Mouse (Mus musculus) stomach, embryonic 14.5 days (tissue): Measurements from ENCODE around the gene Rpl27. TPM values are rescaled to one million over a fixed set of nuclear protein-coding genes. Genes with fewer than 3 reads are reported as not detected.

Source experiments
- ATAC-seq: fragments of 200-750 bp; cut with Nextera tagmentation; 2 replicates; pipeline ENCODE4 v1.8.0; 2017; ENCODE audit warnings: low read depth, moderate TSS enrichment; ENCODE audit not compliant: insufficient number of reproducible peaks, insufficient read depth, low FRiP score
- H3K27ac ChIP-seq: fragments of 300-500 bp; sonication (generic); 2 replicates; pipeline ENCODE4 v1.5.1; 2014; ENCODE audit warnings: mild to moderate bottlenecking, low read length, moderate library complexity, mixed read lengths
- H3K27me3 ChIP-seq: fragments of 300-500 bp; sonication (generic); 2 replicates; pipeline ENCODE4 v1.6.1; 2014; ENCODE audit warnings: low read length, control low read depth, mixed read lengths; ENCODE audit not compliant: control insufficient read depth, insufficient read depth
- H3K36me3 ChIP-seq: fragments of 300-500 bp; sonication (generic); 2 replicates; pipeline ENCODE4 v1.6.1; 2014; ENCODE audit warnings: mild to moderate bottlenecking, control low read depth, low read length, moderate library complexity, mixed read lengths; ENCODE audit not compliant: control insufficient read depth, insufficient read depth
- H3K4me1 ChIP-seq: fragments of 300-500 bp; sonication (generic); 2 replicates; pipeline ENCODE4 v1.6.1; 2014; ENCODE audit warnings: low read length, control low read depth, mixed read lengths; ENCODE audit not compliant: control insufficient read depth, insufficient read depth
- H3K4me2 ChIP-seq: fragments of 300-500 bp; sonication (generic); replicated peaks from 2 replicates; pipeline ENCODE4 v1.6.1; 2014; ENCODE audit warnings: low read depth, low read length, control low read depth
- H3K4me3 ChIP-seq: fragments of 300-500 bp; sonication (generic); 2 replicates; pipeline ENCODE4 v1.5.1; 2014; ENCODE audit warnings: low read depth, low read length, control low read depth
- H3K9ac ChIP-seq: fragments of 300-500 bp; sonication (generic); replicated peaks from 2 replicates; pipeline ENCODE4 v1.6.1; 2014; ENCODE audit warnings: low read depth, mild to moderate bottlenecking, control low read depth, low read length, moderate library complexity, mixed read lengths
- H3K9me3 ChIP-seq: fragments of 300-500 bp; sonication (generic); 2 replicates; pipeline ENCODE4 v1.6.1; 2016; ENCODE audit warnings: low read depth, low read length, control low read depth; ENCODE audit not compliant: control insufficient read depth
- WGBS: fragments of 180-500 bp; shearing (Covaris S2); extraction: QIAGEN DNeasy Blood & Tissue Kit; methylation state at CpG from one replicate; pipeline ENCODE4 v1.1.7; 2014; 5-methylcytosine and 5-hydroxymethylcytosine counted together
- polyA plus RNA-seq: library from polyadenylated mRNA; unstranded; fragments of >200 nt; fragmentation: Nextera tagmentation; extraction: Ambion mirVana; gene quantifications from 2 replicates; pipeline ENCODE4 v1.2.1, GENCODE M21; 2014

The Rpl27 gene
- polyA plus RNA-seq, 1 experiment from 2014 or later = 373 TPM

GRCm38 (mm10) chr11:101477194-101477551, 35.1 kb downstream of the Rpl27 start:
- H3K9ac ChIP-seq = no peak overlapping the region
- H3K4me1 ChIP-seq = no peaks in the 10 kb centered on the region
- H3K9me3 ChIP-seq = no peaks in the 10 kb centered on the region
- H3K27me3 ChIP-seq = no peaks in the 10 kb centered on the region
- no peak overlapping the region for H3K4me3 ChIP-seq
- no peak for ATAC-seq
- no peak overlapping the region for H3K4me2 ChIP-seq
- H3K36me3 ChIP-seq = no peaks in the 10 kb centered on the region
- no peak overlapping the region for H3K27ac ChIP-seq
- 44% methylated on average over 4 of the region's 4 CpGs for WGBS

DNA sequence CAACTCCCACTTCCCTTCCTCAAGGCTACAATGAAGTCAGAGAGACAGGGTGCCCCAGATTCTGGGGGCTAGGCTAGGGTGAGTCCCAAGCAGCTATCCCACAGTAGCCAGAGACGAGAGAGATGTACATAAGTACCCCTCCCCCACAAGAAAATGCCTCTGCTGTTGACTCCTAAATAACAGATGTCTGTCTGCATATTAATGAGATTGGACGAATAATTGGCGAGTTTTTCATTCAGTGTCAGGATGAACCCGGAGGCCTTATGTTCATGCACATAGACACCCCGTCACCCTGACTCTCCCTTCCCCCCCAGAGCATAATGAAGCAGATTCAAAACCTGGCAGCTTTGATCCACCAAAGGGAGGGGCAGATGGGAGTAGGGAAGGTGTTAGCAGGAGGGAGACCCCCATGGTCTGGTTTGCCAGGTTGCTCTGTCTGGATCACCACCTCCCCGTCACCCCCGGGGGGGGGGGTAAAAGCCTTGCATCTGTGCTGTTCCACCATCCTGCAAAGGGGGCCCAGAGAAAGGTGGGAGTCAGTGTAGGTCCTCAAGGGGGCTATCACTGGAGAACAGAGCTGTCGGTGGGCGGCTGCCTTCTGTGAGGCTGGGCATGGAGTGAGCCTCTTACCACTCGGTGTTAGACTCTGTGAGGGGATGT, 35.6 kb downstream of the Rpl27 start:
- no peak overlapping the region for H3K27ac ChIP-seq
- WGBS = 56% methylated on average over 10 of the region's 10 CpGs
- H3K36me3 ChIP-seq = no peaks in the 10 kb centered on the region
- H3K4me2 ChIP-seq = no peak overlapping the region
- no peaks in the 10 kb centered on the region for H3K27me3 ChIP-seq
- H3K9me3 ChIP-seq = no peaks in the 10 kb centered on the region
- H3K4me1 ChIP-seq = no peaks in the 10 kb centered on the region
- H3K4me3 ChIP-seq = no peak overlapping the region
- ATAC-seq = no peak
- no peak overlapping the region for H3K9ac ChIP-seq

DNA sequence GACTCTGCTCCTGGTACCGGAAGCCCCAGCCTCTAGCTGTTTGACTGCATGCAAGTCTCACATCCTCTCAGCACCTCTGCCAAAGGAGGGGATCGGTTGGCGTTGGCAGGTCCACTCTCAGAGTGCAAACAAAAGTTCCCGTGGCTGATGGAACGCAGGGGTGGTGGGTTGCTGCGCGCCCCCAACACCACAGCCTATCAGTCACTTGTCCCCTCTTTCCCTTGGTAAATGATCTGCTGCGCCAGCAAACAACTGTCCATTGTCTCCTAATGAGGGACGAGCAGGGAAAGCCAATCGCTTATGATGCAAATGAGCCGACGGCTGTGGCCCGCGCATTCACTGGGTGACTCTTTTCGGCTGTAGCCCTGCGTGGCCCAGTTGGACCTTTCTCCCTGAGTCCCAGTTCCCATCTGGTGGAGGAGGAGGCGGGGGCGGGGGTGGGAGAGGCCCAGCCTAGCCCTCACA, 37.1 kb downstream of the Rpl27 start:
- 9% methylated on average over 18 of the region's 18 CpGs for WGBS
- peak overlapping the region; percentile 25; the same call in 1 of the 2 replicates for H3K4me2 ChIP-seq
- no peaks in the 10 kb centered on the region for H3K9me3 ChIP-seq
- no peaks in the 10 kb centered on the region for H3K27me3 ChIP-seq
- H3K36me3 ChIP-seq = no peaks in the 10 kb centered on the region
- no peaks in the 10 kb centered on the region for H3K4me1 ChIP-seq
- H3K9ac ChIP-seq = no peak overlapping the region
- no peak overlapping the region; the same call in 1 of the 2 replicates for H3K27ac ChIP-seq
- no peak overlapping the region for H3K4me3 ChIP-seq
- no peak for ATAC-seq

DNA sequence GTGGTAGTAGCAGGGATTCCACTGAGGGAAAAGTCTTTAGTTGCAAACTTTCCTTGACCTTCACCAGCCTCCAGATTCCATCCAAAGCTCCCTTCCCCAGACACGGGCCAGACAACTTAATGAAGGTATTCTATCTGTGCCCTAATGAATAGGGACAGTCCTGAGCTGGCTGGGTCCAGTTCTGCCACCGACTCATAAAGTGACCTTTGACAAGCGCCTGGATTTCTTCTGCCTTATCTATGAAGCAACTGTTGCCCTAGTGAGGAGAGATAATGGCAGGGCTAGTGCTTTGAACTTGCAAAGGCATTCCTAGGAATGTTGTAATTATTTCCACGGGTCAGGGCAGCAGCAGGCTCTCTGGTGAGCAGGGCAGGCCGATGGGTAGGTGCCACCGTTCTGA, 38.8 kb downstream of the Rpl27 start:
- Histone ChIP-seq H3K36me3 (no peaks in the 10 kb centered on the region), H3K9ac (no peak overlapping the region), H3K4me2 (no peak overlapping the region), H3K4me3 (no peak overlapping the region), H3K27ac (no peak overlapping the region), H3K9me3 (no peaks in the 10 kb centered on the region), H3K4me1 (no peaks in the 10 kb centered on the region), H3K27me3 (no peaks in the 10 kb centered on the region)
- WGBS = 20% methylated on average over 6 of the region's 6 CpGs
- ATAC-seq = no peak

DNA sequence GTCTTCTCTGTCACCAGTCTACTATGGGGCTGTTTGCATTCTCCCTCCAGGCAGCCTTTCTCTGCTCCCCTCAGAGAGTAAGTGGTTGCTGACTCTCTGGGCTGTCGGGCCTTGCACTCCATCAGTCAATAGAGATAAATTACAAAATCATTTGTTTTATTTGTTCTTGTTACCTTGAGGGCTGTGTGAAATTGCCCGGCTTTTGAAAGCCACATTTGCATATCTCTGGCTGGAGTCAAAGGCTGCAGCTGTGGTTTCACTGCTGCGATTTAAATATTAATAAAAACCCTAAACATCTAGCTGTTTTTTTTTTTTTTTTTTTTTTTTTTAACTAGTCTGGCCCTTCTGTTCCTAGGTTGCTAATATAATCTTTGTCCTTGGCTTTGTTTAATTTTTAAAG, 41.7 kb downstream of the Rpl27 start:
- WGBS = 39% methylated on average over 3 of the region's 3 CpGs
- Histone ChIP-seq H3K36me3 (peaks cover 8% of the 10 kb centered on the region; the same call in 1 of the 2 replicates), H3K4me2 (no peak overlapping the region), H3K9me3 (no peaks in the 10 kb centered on the region), H3K27ac (no peak overlapping the region), H3K4me3 (no peak overlapping the region), H3K9ac (no peak overlapping the region), H3K27me3 (no peaks in the 10 kb centered on the region), H3K4me1 (no peaks in the 10 kb centered on the region)
- no peak for ATAC-seq

DNA sequence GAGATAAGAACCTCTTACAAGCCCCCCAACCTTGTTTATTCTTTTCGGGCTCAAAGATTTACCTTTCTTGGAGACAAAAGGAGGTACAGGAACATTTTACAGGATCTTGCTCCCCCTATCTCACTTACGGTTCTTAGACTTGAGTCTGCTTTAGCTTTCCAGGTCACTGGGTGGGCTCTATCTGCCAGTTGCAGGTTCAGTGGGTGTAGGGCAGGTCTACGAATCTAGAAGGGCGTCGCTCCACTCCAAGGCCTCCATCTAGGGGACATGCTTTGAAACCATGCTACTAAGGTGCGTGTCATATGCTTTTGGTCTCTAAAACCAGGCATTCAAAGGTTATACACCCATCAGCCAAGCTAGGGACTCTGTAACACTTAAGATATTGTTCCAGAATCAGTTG, 42.1 kb downstream of the Rpl27 start:
- Histone ChIP-seq H3K4me3 (no peak overlapping the region), H3K36me3 (peaks cover 8% of the 10 kb centered on the region; the same call in 1 of the 2 replicates), H3K4me2 (no peak overlapping the region), H3K27me3 (no peaks in the 10 kb centered on the region), H3K9ac (no peak overlapping the region), H3K27ac (peak overlapping the region; percentile 30; the same call in 1 of the 2 replicates), H3K9me3 (no peaks in the 10 kb centered on the region), H3K4me1 (no peaks in the 10 kb centered on the region)
- ATAC-seq = no peak
- WGBS = 66% methylated on average over 6 of the region's 6 CpGs

DNA sequence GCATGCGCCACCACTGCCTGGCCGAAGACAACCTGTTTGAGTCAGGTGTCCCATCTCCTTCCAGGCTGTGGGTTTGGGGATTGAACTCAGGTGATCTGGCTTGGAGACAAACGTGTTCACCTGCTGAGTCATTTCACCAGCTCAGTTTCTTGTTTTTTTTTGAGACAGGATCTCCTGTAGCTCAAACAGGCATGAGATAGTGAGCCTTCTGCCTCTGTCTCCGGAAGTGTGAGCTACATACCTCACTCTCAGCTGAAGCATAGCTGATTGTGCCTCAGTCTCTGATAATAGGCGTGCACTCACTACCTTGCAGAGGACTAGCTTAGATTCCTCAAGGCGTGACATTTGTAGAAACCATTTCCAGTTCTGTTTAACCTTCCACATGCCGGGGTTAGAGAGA, 42.7 kb downstream of the Rpl27 start:
- H3K4me1 ChIP-seq = no peaks in the 10 kb centered on the region
- WGBS = 78% methylated on average over 7 of the region's 7 CpGs
- no peak overlapping the region for H3K27ac ChIP-seq
- no peak overlapping the region for H3K9ac ChIP-seq
- H3K9me3 ChIP-seq = no peaks in the 10 kb centered on the region
- H3K4me3 ChIP-seq = no peak overlapping the region
- ATAC-seq = no peak
- no peak overlapping the region for H3K4me2 ChIP-seq
- peaks cover 11% of the 10 kb centered on the region for H3K36me3 ChIP-seq
- H3K27me3 ChIP-seq = no peaks in the 10 kb centered on the region

GRCm38 (mm10) chr11:101485509-101486028, 43.5 kb downstream of the Rpl27 start:
- H3K4me3 ChIP-seq = no peak overlapping the region
- peaks cover 12% of the 10 kb centered on the region for H3K36me3 ChIP-seq
- H3K9me3 ChIP-seq = no peaks in the 10 kb centered on the region
- WGBS = 37% methylated on average over 6 of the region's 6 CpGs
- no peak overlapping the region for H3K4me2 ChIP-seq
- no peak overlapping the region for H3K9ac ChIP-seq
- H3K4me1 ChIP-seq = no peaks in the 10 kb centered on the region
- H3K27me3 ChIP-seq = no peaks in the 10 kb centered on the region
- no peak for ATAC-seq
- H3K27ac ChIP-seq = no peak overlapping the region

DNA sequence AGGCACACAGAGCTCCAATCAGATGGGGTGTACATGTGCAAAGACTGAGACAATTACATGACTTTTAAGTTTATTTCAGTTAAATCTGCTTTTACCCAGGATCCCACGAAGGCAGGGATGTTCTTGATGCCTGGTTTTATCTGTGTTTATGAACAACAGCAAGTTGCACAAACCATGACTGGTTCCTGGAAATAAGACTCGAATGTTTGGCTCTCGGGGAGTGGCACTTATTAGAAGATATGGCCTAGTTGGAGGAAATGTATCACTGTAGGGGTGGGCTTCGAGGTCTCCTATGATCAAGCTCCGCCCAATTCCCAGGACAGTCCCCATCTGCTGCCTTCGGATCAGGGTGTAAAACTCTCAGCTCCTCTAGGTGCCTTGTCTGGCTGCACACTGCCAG, 44.0 kb downstream of the Rpl27 start:
- H3K27ac ChIP-seq = no peak overlapping the region
- H3K36me3 ChIP-seq = peaks cover 12% of the 10 kb centered on the region
- H3K9me3 ChIP-seq = no peaks in the 10 kb centered on the region
- no peak overlapping the region for H3K9ac ChIP-seq
- H3K4me1 ChIP-seq = no peaks in the 10 kb centered on the region
- H3K4me2 ChIP-seq = no peak overlapping the region
- no peak overlapping the region for H3K4me3 ChIP-seq
- 67% methylated on average over 6 of the region's 6 CpGs for WGBS
- no peak for ATAC-seq
- H3K27me3 ChIP-seq = no peaks in the 10 kb centered on the region
